Mouse (Mus musculus) bone marrow macrophage, adult 2 months (primary cell): ENCODE results near the gene Ada.

Source experiments
- CTCF ChIP-seq: IDR thresholded peaks from 2 replicates; pipeline ENCODE4 v1.5.1; 2012; ENCODE audit warnings: low read depth, mild to moderate bottlenecking, low read length, moderate library complexity
- POLR2A ChIP-seq: IDR thresholded peaks from 2 replicates; pipeline ENCODE4 v1.6.1; 2012; ENCODE audit warnings: mild to moderate bottlenecking, low read depth, low read length, borderline replicate concordance

DNA sequence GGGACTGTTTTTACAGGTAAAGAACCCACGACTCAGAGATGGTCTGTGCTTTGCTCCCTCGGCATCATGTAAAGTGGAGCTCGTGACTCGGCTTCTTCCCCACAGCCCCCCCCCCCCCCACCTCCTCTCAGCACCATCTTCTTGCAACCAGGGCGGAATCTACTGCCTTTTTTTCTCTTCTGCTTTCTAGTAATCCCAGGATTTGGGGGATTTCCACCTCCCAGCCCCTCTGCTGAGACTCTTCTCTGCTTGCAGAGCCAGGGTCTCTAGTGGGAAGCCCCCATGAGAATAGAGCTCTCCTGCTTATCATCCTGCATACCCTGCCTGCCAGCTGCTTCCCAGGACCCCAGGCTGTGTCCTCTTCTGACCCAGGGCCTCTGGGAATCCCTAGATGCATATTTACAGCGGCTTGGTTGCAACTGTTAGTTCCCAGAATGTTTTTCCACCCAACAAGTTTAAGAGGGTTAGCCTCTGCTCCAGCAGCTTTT, 41.2 kb downstream of the Ada start:
- TF ChIP-seq CTCF (no peak), POLR2A (no peak)
